Mouse (Mus musculus) liver, embryonic 14.5 days (tissue): Measurements from ENCODE around the gene Rhobtb1.

Source experiments
- CTCF ChIP-seq: IDR thresholded peaks from 2 replicates; pipeline ENCODE4 v1.5.1; 2016; ENCODE audit warnings: antibody characterized with exemption, low read depth, control low read depth
- EP300 ChIP-seq: IDR thresholded peaks from 2 replicates; pipeline ENCODE4 v1.6.1; 2016; ENCODE audit warnings: antibody characterized with exemption, low read depth

DNA sequence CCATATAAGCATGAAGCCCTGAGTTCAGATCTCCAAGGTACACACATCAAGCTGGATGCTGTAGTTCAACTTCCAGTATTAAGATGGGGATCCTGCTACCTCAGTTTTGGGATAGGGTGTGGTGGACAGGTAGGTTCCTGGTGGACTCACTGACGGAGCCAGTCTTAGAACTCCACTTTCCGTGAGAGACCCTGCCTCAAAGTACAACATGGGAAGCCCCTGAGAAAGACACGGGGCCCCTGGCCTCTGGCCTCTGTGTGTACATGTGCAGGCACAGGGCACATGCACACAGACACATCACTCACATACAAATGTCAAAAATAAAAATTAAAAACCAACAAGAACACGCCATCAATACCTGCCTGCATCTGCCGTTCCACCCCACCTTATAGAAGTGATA lies 74.2 kb downstream of the Rhobtb1 start:
- TF ChIP-seq EP300 (no peak), CTCF (no peak)
